Mouse (Mus musculus) brain, embryonic 14.5 days (tissue): Measurements from ENCODE around the gene Prkcz.

Experiments used
- CTCF ChIP-seq: fragments of 200-500 bp; IDR thresholded peaks from 2 replicates; pipeline ENCODE4 v1.5.1; 2012; ENCODE audit warnings: inconsistent platforms, mild to moderate bottlenecking, moderate library complexity, borderline replicate concordance; ENCODE audit not compliant: insufficient read depth, insufficient read length; ENCODE audit errors: extremely low read depth
- POLR2A ChIP-seq: fragments of 200-500 bp; IDR thresholded peaks from 2 replicates; pipeline ENCODE4 v1.6.1; 2012; ENCODE audit warnings: mild to moderate bottlenecking, inconsistent platforms, borderline replicate concordance; ENCODE audit not compliant: poor library complexity, insufficient read depth, insufficient read length, severe bottlenecking; ENCODE audit errors: extremely low read depth

- TF ChIP-seq CTCF (no peak), POLR2A (no peak)
Observed at GRCm38 (mm10) chr4:155274851-155275250, 86.3 kb downstream of the Prkcz start.
